Mouse (Mus musculus) cerebellum, postnatal 14 days (tissue): ENCODE results near the gene Mbd6.

ENCODE experiments used
- DNase-seq, 2 experiments: peaks; one replicate each; pipeline ENCODE4 v3.0.0; 2021; ENCODE audit warnings: mixed read lengths in 2 of 2

The Mbd6 gene

DNA sequence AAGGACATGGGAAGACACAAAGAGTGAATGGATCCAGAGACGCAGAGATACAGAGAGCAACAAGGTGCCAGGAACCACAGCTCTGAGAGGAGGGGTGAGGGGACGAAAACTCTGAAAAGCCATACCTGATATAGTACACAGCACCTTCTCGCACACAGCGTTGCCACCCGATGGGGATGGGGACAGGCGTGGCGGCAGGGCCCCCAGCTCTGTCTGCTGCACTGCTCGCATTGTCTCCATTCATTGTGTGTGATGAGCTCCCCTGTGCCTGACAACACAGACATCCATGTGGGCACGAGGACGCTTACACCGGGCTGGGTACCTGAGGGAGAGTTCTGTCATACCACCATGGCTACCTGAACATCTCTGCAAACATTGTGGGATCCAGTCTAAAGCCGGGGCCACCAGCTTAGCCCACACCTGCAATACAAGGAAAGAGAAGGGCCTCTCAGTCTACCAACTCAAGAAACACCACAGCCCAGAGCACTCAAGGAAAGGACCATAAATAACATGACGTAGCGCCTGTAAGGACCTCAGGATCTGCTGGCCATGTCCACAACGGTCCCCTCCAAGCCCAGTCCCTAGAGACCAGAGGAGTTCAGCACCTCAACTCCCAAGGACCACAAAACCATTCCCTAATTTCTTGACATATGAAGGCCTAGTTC lies 1.4 kb downstream of the Mbd6 start:
- DNase-seq, result peak in 1 of 2 experiments; percentile 23

DNA sequence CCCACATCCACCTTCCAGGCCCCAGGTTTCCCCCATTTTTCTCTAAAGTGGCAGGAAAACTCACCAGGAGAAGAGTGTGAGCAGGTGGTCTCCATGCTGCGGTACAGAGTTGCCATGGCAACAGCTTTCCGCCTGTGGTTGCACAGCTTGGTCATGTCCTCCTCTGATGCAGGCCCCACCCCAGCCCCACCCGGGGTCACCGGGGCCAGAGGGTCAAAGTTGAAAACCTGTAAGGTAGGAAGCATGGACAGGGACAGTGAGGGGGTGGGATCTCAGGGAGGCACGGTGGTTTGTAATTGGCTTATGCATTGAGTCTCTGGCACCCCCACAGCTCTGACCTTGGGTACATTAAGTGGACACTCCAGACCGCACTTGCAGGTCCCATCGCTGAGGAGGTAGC lies 2.1 kb downstream of the Mbd6 start:
- peak; percentile 58 to 60 for DNase-seq

DNA sequence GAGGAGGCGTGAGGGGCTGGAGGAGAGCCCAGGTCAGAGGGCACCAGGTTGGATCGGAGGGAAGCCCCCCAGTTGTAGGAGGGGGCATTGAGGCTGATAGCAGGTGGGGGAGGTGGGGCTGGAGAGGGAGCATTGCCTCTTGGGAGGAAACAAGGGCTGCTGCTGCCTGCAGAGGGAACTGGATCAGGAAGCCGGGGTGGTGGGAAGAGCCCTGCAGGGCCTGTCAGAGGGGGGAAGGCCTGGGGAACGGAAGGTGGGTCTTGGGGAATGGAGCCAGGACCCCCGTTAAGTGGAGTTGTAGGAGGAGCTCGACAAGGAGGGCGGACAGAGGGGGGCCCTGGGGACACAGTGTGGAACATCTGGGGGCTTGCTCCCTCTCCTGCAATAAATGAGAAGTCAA lies 2.6 kb downstream of the Mbd6 start:
- peak in 1 of 2 experiments; percentile 53 for DNase-seq

DNA sequence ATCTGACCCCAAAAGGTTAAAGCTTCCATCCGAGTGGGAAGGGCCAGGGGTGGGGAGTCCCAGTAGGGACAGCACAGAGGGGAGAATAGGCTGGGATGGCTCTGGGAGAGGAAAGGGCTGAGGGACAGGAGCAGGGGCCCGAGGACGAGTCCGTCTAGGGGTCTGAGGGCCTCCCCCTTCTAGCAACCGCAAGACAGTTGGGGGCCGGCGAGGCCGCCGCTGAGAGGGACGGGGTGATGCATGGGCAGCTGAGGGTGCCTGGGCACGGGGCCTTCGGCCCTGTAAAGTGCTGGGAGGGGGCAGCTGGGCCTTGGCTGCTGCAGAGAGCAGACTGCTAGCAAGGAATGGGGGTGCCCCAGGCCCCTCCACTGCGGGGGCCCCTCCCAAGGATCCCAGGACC lies 3.2 kb downstream of the Mbd6 start:
- peak in 1 of 2 experiments; percentile 31 for DNase-seq

DNA sequence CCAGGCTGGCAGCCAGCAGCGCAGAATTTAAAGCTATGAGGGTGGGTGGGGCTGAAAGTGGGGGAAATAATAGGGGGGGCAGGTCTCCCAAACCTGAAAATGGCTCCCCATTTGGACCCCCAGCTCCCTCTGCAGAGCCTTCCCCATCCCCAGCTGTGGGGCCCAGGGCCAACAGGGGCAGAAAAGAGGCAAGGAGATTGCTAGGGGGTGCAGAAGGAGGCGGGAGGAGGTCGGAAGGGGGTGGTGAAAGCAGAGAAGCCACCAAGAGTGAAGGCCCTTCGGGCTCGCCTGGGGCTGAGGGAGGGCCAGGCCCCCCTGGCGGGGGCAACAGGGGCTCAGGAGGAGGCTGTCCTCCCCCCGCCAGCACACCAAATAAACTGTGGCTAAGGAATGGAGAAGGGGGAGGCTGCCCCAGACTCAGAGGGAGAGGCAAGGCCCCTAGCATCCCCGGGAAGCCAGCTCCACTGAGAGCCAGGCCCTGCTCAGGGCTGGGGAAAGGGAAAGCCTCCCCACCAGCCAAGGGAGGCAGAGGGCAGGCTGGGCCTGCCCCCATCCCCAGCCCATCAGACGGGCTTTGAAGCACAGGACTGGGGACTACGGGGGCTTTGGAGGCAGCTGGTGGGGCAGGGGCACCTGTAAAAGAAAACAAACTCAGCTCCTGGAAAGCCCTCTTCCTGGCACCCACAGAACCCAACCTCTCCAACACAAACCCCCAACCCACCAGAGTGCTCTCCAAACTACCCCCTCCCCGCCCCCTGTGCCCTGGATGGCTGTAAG lies 3.9 kb downstream of the Mbd6 start:
- peak in 1 of 2 experiments; percentile 24 for DNase-seq

DNA sequence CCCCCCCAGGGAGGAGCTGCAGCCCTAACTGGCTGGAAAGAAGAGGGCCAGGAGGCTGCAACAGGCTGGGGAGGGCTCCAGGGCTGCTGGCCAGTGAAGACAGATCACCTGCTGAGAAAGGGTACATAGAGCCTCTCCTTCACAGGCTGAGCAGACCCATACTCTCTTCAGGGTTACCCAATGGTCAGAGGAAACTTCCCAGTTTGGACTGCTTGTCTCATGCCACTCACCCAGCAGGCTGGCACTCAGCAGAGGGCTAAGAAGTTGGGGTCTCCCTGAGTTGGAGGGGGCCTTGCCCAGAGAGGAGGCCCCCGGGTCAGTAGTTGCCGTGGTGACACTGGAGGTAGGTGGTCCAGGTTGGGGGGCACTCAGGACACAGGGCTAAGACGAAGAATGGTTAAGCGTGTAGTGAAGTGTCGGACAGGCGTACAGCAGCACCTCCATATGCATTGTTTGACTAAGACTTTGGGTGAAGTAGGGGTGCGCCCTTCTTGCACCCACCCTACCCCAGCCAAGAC lies 4.7 kb downstream of the Mbd6 start:
- DNase-seq, result peak in 1 of 2 experiments; percentile 33

GRCm38 (mm10) chr10:127282620-127283215 lies 6.1 kb downstream of the Mbd6 start:
- peak in 1 of 2 experiments; percentile 32 for DNase-seq

DNA sequence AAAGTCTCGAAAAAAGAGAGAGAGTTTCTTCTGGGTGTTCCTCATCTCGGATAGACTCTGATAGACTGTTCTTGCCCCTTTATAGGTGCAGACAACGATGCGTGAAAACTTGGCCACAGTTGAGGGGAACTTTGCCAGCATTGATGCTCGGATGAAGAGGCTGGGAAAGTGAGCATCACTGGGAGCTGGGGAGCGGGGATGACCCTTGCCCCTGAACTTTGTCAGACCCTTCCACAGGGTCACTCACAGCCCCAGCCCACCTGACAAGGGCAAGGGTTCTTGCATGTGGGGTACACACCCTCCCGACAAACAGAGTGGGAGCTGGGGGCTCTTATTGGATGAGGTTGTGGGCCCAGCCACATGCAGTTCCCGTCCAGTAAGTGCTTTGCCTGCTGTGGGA lies 7.5 kb downstream of the Mbd6 start:
- DNase-seq, result peak in 1 of 2 experiments; percentile 51

DNA sequence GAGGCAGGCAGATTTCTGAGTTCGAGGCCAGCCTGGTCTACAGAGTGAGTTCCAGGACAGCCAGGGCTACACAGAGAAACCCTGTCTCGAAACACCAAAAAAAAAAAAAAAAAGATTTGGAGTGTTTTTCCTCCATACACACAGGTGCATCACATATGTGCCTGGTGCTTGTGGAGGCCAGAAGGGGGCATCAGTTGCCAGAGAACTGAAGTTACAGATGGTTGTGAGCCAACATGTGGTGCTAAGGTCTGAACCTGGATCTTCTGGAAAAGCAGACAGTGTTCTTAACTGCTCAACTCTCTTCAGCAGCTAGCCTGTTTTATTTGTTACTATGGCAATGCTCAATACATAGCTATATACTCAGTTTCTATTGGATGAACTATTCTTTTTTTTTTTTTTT lies 9.1 kb downstream of the Mbd6 start:
- DNase-seq, result no peak

- no peak for DNase-seq
Measured at GRCm38 (mm10) chr10:127274261-127275022, 14.4 kb downstream of the Mbd6 start.

DNA sequence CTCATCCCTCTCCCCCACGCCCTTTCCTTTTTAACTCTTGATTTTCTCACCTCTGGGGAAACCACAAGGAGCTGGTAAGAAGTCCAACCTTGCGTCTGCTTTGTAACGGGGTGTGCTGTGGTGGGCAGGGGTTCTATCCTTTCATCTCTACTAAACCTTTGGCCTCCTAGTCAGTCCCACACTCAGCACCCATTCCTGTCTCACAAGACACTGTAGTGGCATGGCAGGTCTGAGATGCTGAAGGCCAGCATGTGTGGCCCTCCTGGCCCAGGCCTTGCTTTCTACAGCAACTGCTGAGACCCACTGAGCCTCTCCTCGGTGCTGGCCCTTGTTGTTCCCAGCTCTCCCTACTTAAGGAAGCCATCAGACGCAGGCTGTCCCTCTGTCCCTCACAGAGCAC lies 16.4 kb downstream of the Mbd6 start:
- DNase-seq, result no peak

DNA sequence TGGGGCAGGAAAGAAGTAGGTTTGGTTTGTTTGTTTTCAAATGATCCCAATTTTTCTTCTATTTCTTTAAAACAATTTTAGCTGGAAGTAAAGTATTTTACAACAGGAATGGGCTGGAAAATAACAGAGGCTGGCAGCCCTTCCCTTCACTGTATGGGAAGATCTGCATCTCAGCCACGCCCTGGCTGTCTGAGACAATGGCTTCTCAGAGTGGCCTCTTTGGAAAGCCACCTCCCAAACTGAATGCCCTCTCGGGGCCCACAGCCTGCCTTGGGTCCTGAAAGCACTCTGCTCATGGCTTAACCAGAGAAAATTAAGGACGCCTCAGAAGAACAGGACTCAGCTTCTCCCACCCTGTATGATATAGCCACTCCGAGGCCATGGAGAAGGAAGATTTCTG lies 18.9 kb downstream of the Mbd6 start:
- no peak for DNase-seq

GRCm38 (mm10) chr10:127269036-127269435 lies 19.8 kb downstream of the Mbd6 start:
- peak in 1 of 2 experiments; percentile 51 for DNase-seq

GRCm38 (mm10) chr10:127268401-127268800 lies 20.4 kb downstream of the Mbd6 start:
- DNase-seq, result no peak

- no peak for DNase-seq
Measured at GRCm38 (mm10) chr10:127267318-127267717, 21.5 kb downstream of the Mbd6 start.

- DNase-seq, result peak; percentile 95
Measured at GRCm38 (mm10) chr10:127266112-127267091, 22.4 kb downstream of the Mbd6 start, which contains the start of gene Dctn2. Gene Dctn2, plus strand, starts transcription at chr10:127266368.

GRCm38 (mm10) chr10:127265727-127266111 lies 23.1 kb downstream of the Mbd6 start:
- peak; percentile 37 to 48 for DNase-seq

DNA sequence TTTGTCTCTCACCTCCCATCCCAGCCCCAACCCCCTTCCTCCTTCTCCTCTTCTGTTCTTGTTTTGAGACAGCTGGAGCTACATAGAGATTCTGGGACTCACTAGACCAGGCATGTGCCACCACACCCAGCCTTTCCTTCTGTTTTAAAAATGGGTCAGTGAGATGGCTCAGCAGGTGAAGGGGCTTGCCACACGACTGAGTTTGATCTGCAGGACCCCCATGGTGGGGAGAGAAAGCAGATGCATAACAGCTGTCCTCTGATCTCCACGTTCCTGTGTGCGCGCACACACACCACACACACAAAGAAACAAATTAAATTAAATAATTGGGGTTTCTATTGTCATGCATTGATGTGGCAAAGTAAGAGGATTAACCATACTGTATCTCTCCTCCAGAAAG lies 23.8 kb downstream of the Mbd6 start:
- DNase-seq, result no peak

DNA sequence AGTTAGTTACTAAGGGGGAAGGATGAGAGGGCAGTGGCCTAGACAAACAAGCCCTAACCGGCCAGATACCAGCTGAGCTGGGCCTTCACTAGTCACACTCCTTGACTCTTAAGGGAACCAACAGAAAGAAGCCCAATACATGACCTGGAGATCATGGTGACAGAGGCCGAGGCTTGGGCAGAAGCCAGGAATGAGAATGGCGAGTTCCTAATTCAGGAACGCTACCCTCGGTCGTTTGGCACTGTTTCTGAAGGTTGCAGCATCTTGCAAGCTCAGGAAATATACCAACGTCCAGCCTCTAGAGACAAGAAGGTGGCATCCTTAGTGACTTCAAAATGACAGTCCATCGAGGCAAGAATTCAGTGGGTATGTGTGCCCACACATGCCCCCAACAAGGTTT lies 24.5 kb downstream of the Mbd6 start:
- peak in 1 of 2 experiments; percentile 51 for DNase-seq

GRCm38 (mm10) chr10:127263631-127264030 lies 25.2 kb downstream of the Mbd6 start:
- no peak for DNase-seq
